In the genomic region with DNA sequence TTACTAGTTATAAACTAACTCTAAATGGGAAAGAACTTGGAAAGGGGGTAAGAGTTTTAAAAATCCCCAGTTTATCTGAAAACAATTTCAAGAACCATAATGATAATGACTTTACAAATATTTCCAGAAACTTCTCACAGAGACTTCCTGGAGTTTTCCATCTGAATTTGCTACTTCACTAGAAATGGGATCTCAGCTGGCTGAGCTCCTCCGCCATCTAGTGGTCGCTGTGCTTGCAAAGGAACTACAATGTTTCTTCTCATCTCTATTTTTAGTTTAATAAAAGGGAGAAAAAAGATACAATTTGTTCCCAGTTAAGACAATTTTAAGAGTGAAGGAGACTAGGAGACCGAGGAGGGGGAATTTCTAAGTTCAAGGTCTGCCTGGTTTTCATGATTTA, we compare ENCODE assay signal across 8 mouse cellular contexts. TPM values are rescaled to one million over a fixed set of nuclear protein-coding genes. Genes with fewer than 3 reads are reported as not detected.
A peak's percentile ranks its signal among the peaks of the same experiment; 100 is the strongest.
DNase-seq lines count a peak whose midpoint lies in the region; ATAC-seq lines count a peak whose summit lies in the region.

No protein-coding gene starts in this region.

- DNase-seq in cerebellum, postnatal 14 days = peak; percentile 68 to 77
- no peak for DNase-seq in cerebellum, adult 11-12 months
- DNase-seq in neural tube, embryonic 10.5 days (ENCODE audit: extremely low spot score, low spot score) = peak; percentile 39
- peak; percentile 41 to 74 for DNase-seq in cerebellum, postnatal 25 days
- peak; percentile 87 for DNase-seq in kidney, postnatal 10 days
- DNase-seq in lung, postnatal 14 days = peak; percentile 79
- DNase-seq in thymus, postnatal 14 days = peak; percentile 56

- H3K27me3 ChIP-seq in neural tube, embryonic 15.5 days (replicated peaks) = no peaks in the 10 kb centered on the region

- no peak overlapping the region for H3K9ac ChIP-seq in neural tube, embryonic 15.5 days (replicated peaks)

- whole genome bisulfite sequencing in neural tube, embryonic 15.5 days = 35% methylated on average over 3 of the region's 3 CpGs

- no peak overlapping the region for H3K27ac ChIP-seq in neural tube, embryonic 15.5 days (replicated peaks)

- no peak for ATAC-seq in neural tube, embryonic 15.5 days (ENCODE audit: low FRiP score)

- peaks cover 77% of the 10 kb centered on the region for H3K36me3 ChIP-seq in neural tube, embryonic 15.5 days

- H3K4me1 ChIP-seq in neural tube, embryonic 15.5 days = no peaks in the 10 kb centered on the region

- H3K4me2 ChIP-seq in neural tube, embryonic 15.5 days = no peak overlapping the region

- no peak overlapping the region for H3K4me3 ChIP-seq in neural tube, embryonic 15.5 days (replicated peaks)

- H3K9me3 ChIP-seq in neural tube, embryonic 15.5 days (replicated peaks) = no peaks in the 10 kb centered on the region

RNA-seq across cellular contexts. Expression of a gene that starts 13.4 kb away (rescaled TPM):
- 2.5 and 9.7 TPM in 2 replicates for polyA plus RNA-seq in neural tube, embryonic 15.5 days (2015; fragmentation: Nextera tagmentation; extraction: Ambion mirVana)

RNA-seq across cellular contexts. Expression of a gene that starts 13.7 kb away (rescaled TPM):
- 40.0 and 41.8 TPM in 2 replicates for polyA plus RNA-seq in neural tube, embryonic 15.5 days (2015; fragmentation: Nextera tagmentation; extraction: Ambion mirVana)

RNA-seq across cellular contexts. Expression of a gene that starts 16.0 kb away (rescaled TPM):
- polyA plus RNA-seq in neural tube, embryonic 15.5 days (2015; fragmentation: Nextera tagmentation; extraction: Ambion mirVana) = 1.6 and 2.2 TPM in 2 replicates

RNA-seq across cellular contexts. Expression of a gene that starts 41.3 kb away (rescaled TPM):
- polyA plus RNA-seq in neural tube, embryonic 15.5 days (2015; fragmentation: Nextera tagmentation; extraction: Ambion mirVana) = 16.3 and 17.6 TPM in 2 replicates
